In the genomic region with DNA sequence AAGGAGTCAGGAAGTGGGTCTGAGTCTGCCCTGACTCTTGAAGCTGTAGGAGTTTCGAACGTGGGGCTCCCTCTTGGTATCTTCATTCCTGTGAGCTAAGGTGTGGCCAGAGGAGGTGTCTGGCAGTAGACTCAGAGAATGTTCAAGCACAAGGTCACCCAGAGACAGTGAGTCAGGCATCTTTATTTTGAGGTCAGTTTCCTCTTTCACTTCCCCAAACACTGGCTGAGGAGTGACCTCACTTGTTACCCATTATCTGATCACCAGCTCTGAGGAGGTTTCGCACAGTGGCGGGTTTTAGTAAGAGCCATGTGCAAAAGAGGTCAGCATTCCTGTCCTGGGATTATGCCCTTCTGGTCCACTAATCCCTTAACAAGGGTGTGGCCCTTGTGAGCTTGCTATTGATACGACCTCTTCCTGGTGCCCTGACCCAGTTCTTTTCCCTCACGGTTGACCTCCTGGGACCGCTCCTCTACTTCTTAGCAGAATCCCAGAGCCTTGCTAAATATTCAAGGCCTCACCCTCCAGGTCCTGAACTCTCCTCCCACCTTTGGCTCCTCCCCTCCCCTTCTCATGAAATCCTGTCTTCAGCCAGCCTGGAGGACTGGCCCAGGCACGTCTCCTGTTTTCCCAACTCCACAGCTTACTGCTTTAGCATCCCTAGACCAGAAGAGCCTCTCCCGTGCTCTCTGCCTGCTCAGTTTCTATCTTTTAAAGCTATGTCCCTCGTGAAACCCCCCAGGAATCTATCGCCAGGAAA, we compare ENCODE assay signal across 12 mouse cellular contexts. TPM values are rescaled to one million over a fixed set of nuclear protein-coding genes. Genes with fewer than 3 reads are reported as not detected.
DNase-seq lines count a peak whose midpoint lies in the region; ATAC-seq and TF ChIP-seq lines count a peak whose summit lies in the region.
"Had no signal": no experiment of that assay in that cellular context is flagged by ENCODE, and none has a peak within 500 bp of the region (broad histone marks: within the 10 kb centered on the region; RNA-seq: fewer than 3 reads in every experiment).

No protein-coding gene starts in this region.

- no peak for TF ChIP-seq EP300 in lung, postnatal 0 days (IDR thresholded peaks at IDR 0.05)

- no peak overlapping the region for H3K9ac ChIP-seq in lung, postnatal 0 days (replicated peaks; ENCODE audit: low read depth)
- peak overlapping the region; percentile 47; the same call in 1 of the 2 replicates for H3K9ac ChIP-seq in ES-E14 (ENCODE audit: insufficient read depth, low read depth, low read length, poor library complexity, severe bottlenecking)
- H3K9ac ChIP-seq in intestine, embryonic 15.5 days: no peak overlapping the region
- H3K9ac ChIP-seq in forebrain, embryonic 13.5 days: no peak overlapping the region
- H3K9ac ChIP-seq: forebrain, postnatal 0 days; midbrain, embryonic 15.5 days had no signal

- H3K4me1 ChIP-seq in lung, postnatal 0 days (ENCODE audit: insufficient read depth, low read depth, low read length): no peaks in the 10 kb centered on the region
- peaks cover 11 to 18% of the 10 kb centered on the region in 2 experiments for H3K4me1 ChIP-seq in ES-E14 (ENCODE audit: control insufficient read depth in 2 of 2, insufficient read depth in 2 of 2, low read length in 2 of 2, poor library complexity in 1 of 2)
- H3K4me1 ChIP-seq in intestine, embryonic 15.5 days (replicated peaks): peaks cover 13% of the 10 kb centered on the region
- peaks cover 14% of the 10 kb centered on the region for H3K4me1 ChIP-seq in forebrain, embryonic 13.5 days

- no peak for ATAC-seq in lung, postnatal 0 days
- ATAC-seq in intestine, embryonic 15.5 days: peak; percentile 46
- no peak for ATAC-seq in forebrain, embryonic 13.5 days
- ATAC-seq: forebrain, postnatal 0 days; midbrain, embryonic 15.5 days had no signal

- H3K27me3 ChIP-seq in lung, postnatal 0 days (replicated peaks; ENCODE audit: insufficient read depth, low read length): no peaks in the 10 kb centered on the region
- H3K27me3 ChIP-seq in intestine, embryonic 15.5 days (replicated peaks): no peaks in the 10 kb centered on the region
- peaks cover 6% of the 10 kb centered on the region; the same call in 1 of the 2 replicates for H3K27me3 ChIP-seq in forebrain, embryonic 13.5 days
- H3K27me3 ChIP-seq: midbrain, embryonic 15.5 days had no signal

- H3K9me3 ChIP-seq in lung, postnatal 0 days (ENCODE audit: low read length): no peaks in the 10 kb centered on the region
- no peaks in the 10 kb centered on the region for H3K9me3 ChIP-seq in ES-E14 (ENCODE audit: control insufficient read depth, insufficient read depth, low read depth, low read length)
- H3K9me3 ChIP-seq in intestine, embryonic 15.5 days: no peaks in the 10 kb centered on the region
- no peaks in the 10 kb centered on the region for H3K9me3 ChIP-seq in forebrain, embryonic 13.5 days (replicated peaks)
- H3K9me3 ChIP-seq: midbrain, embryonic 15.5 days had no signal

- no peaks in the 10 kb centered on the region for H3K36me3 ChIP-seq in lung, postnatal 0 days (ENCODE audit: insufficient read depth, low read length)
- H3K36me3 ChIP-seq in ES-E14 (ENCODE audit: control insufficient read depth, insufficient read depth, low read length, poor library complexity, severe bottlenecking): no peaks in the 10 kb centered on the region
- no peaks in the 10 kb centered on the region for H3K36me3 ChIP-seq in intestine, embryonic 15.5 days
- no peaks in the 10 kb centered on the region for H3K36me3 ChIP-seq in forebrain, embryonic 13.5 days (ENCODE audit: poor library complexity, severe bottlenecking)
- H3K36me3 ChIP-seq: midbrain, embryonic 15.5 days had no signal

- TF ChIP-seq CTCF in lung, postnatal 0 days (IDR thresholded peaks at IDR 0.05): no peak

- H3K27ac ChIP-seq in lung, postnatal 0 days (ENCODE audit: low read length): no peak overlapping the region; the same call in 1 of the 2 replicates
- peak overlapping the region; percentile 26 for H3K27ac ChIP-seq in ES-E14 (ENCODE audit: insufficient read depth, low read depth, low read length, poor library complexity, severe bottlenecking)
- no peak overlapping the region for H3K27ac ChIP-seq in intestine, embryonic 15.5 days
- no peak overlapping the region for H3K27ac ChIP-seq in forebrain, embryonic 13.5 days
- H3K27ac ChIP-seq: midbrain, embryonic 15.5 days had no signal

- WGBS in lung, postnatal 0 days: 46% methylated on average over 11 of the region's 11 CpGs
- 41% methylated on average over 11 of the region's 11 CpGs for WGBS in intestine, embryonic 15.5 days
- WGBS in forebrain, embryonic 13.5 days: 40% methylated on average over 11 of the region's 11 CpGs

- no peak overlapping the region for H3K4me3 ChIP-seq in lung, postnatal 0 days (ENCODE audit: low read depth, low read length)
- H3K4me3 ChIP-seq in ES-E14 (ENCODE audit: insufficient read depth in 1 of 2, low read depth in 1 of 2, low read length in 2 of 2, poor library complexity in 1 of 2, severe bottlenecking in 1 of 2): no peak overlapping the region
- H3K4me3 ChIP-seq in intestine, embryonic 15.5 days (replicated peaks): no peak overlapping the region
- H3K4me3 ChIP-seq in forebrain, embryonic 13.5 days: no peak overlapping the region
- H3K4me3 ChIP-seq: midbrain, embryonic 15.5 days had no signal

- in situ Hi-C loops in ES-E14 (cut with MboI; ENCODE audit: low sequenced_read_pairs in 2 of 2, unreplicated experiment in 2 of 2): loop anchor here in 1 of 2 experiments (25.0 kb wide), 1 partner anchor 170 kb away; the partner anchor contains the start of gene Ephb3

- no peak overlapping the region for H3K4me2 ChIP-seq in lung, postnatal 0 days (replicated peaks; ENCODE audit: low read depth, low read length)
- H3K4me2 ChIP-seq in intestine, embryonic 15.5 days (replicated peaks): no peak overlapping the region
- no peak overlapping the region for H3K4me2 ChIP-seq in forebrain, embryonic 13.5 days
- H3K4me2 ChIP-seq: midbrain, embryonic 15.5 days had no signal

- peak; percentile 45 for DNase-seq in lung, postnatal 0 days (ENCODE audit: low spot score)
- DNase-seq in lung, postnatal 14 days: no peak
- DNase-seq in ES-E14 (ENCODE audit: low read depth, low spot score): peak; percentile 79
- peak; percentile 34 for DNase-seq in retina, adult 2 months (ENCODE audit: low read depth, low spot score)
- no peak for DNase-seq in ovary, postnatal 10 days (ENCODE audit: low spot score)
- DNase-seq in T-cell, adult 2 months (ENCODE audit: low spot score): no peak
- DNase-seq: cerebellum, postnatal 10 days; forebrain, postnatal 0 days; right cerebral cortex, postnatal 14 days had no signal

TF ChIP-seq in ES-E14, 5 proteins besides CTCF, POLR2A, EP300 and RAD21:
- no peak for TF ChIP-seq HCFC1 (IDR thresholded peaks at IDR 0.05; ENCODE audit: borderline replicate concordance, insufficient read depth, low read length)
- TF ChIP-seq MAFK (IDR thresholded peaks at IDR 0.05; ENCODE audit: insufficient read depth, low read depth, low read length): no peak
- no peak for TF ChIP-seq ZC3H11A (IDR thresholded peaks at IDR 0.05; ENCODE audit: borderline replicate concordance, low read depth, low read length)
- no peak for TF ChIP-seq CHD2 (IDR thresholded peaks at IDR 0.05; ENCODE audit: low read depth, low read length)
- no peak for TF ChIP-seq ZNF384 (IDR thresholded peaks at IDR 0.05; ENCODE audit: low read depth, low read length)

RNA-seq across cellular contexts. Expression of gene Vps8, which starts 40.6 kb away (rescaled TPM):
- polyA plus RNA-seq in lung, postnatal 0 days (2015; fragmentation: Nextera tagmentation; extraction: Ambion mirVana): 9.3 and 9.6 TPM in 2 replicates
- 11.3 and 12.5 TPM in 2 replicates for total RNA-seq in ES-E14 (2012; rRNA removed)
- 13.9 and 18.4 TPM in 2 replicates for polyA plus RNA-seq in intestine, embryonic 15.5 days (2015; fragmentation: Nextera tagmentation; extraction: Ambion mirVana)
- polyA plus RNA-seq in forebrain, embryonic 13.5 days (2015; fragmentation: Nextera tagmentation; extraction: Ambion mirVana): 25.6 and 29.9 TPM in 2 replicates

Comparison
In these comparisons a context has a peak if more than half of its experiments do, and no peak if none do; other contexts are left out.
1. DNase-seq: peak in lung, postnatal 0 days (single experiment), ES-E14 (single experiment) and retina, adult 2 months (single experiment); none in lung, postnatal 14 days (single experiment), ovary, postnatal 10 days (single experiment) and T-cell, adult 2 months (single experiment).